Mouse (Mus musculus) Patski (cell line): Measurements from ENCODE around the gene Pgap1. TPM values are rescaled to one million over a fixed set of nuclear protein-coding genes. Genes with fewer than 3 reads are reported as not detected.

ENCODE experiments used
- ATAC-seq: fragments of 100-300 bp; one replicate; pipeline ENCODE4 v1.8.0; 2021
- CTCF ChIA-PET: fragments of 350-600 bp; sonication (Branson Sonifier 250); formaldehyde crosslinking; loops from one replicate; lab custom pipeline; 2022; ENCODE audit warnings: inconsistent platforms; lab: Charles Lee
- POLR2A ChIA-PET: fragments of 350-600 bp; sonication (Branson Sonifier 250); formaldehyde crosslinking; loops from one replicate; lab custom pipeline; 2022; ENCODE audit warnings: antibody characterized with exemption, inconsistent platforms; lab: Charles Lee
- DNase-seq: peaks from one replicate; pipeline ENCODE4 v3.0.0-alpha.2; 2011; ENCODE audit warnings: low read depth, low spot score
- H3K27me3 ChIP-seq: fragments of 371-371 bp; one replicate; pipeline ENCODE4 v1.5.1; 2021
- CTCF ChIP-seq: fragments of 100-300 bp; IDR thresholded peaks from one replicate; pipeline ENCODE4 v1.5.1; 2021
- in situ Hi-C: fragments of 300-500 bp; cut with MboI; formaldehyde crosslinking; loops from 3 replicates; pipeline ENCODE4 v1.11.1; 2018; ENCODE audit warnings: low pct_unique_long_range_greater_than_20kb, mixed read lengths
- polyA plus RNA-seq: library from polyadenylated mRNA; unstranded; gene quantifications from one replicate; pipeline ENCODE4 v1.2.3, GENCODE M21; 2021

Gene Pgap1
- polyA plus RNA-seq, 1 experiment from 2014 or later: 6.1 TPM

- ChIA-PET POLR2A (no interaction called here), CTCF (interaction anchor here (0.7 kb wide), 1 partner anchor 32 kb away, joined by 4 read pairs; no protein-coding TSS in a partner anchor)
- ATAC-seq (peak; percentile 80), DNase-seq (peak; percentile 37)
- in situ Hi-C loops: no loop called here
- TF ChIP-seq CTCF: no peak
- no peaks in the 10 kb centered on the region for H3K27me3 ChIP-seq
Observed at GRCm38 (mm10) chr1:54523717-54524116, 33.8 kb downstream of the Pgap1 start.

- ATAC-seq (no peak), DNase-seq (no peak)
- POLR2A ChIA-PET: no interaction called here
- in situ Hi-C loops: no loop called here
- no peaks in the 10 kb centered on the region for H3K27me3 ChIP-seq
- no peak for TF ChIP-seq CTCF
- CTCF ChIA-PET: no interaction called here
Observed at GRCm38 (mm10) chr1:54520062-54520577, 37.4 kb downstream of the Pgap1 start.

GRCm38 (mm10) chr1:54513836-54514235, 43.6 kb downstream of the Pgap1 start:
- ChIA-PET CTCF (no interaction called here), POLR2A (interaction anchor here (0.6 kb wide), 1 partner anchor 434 kb away, joined by 3 read pairs; no protein-coding TSS in a partner anchor)

GRCm38 (mm10) chr1:54498496-54498895, 59.0 kb downstream of the Pgap1 start:
- ATAC-seq (no peak), DNase-seq (no peak)
- in situ Hi-C loops: no loop called here
- no peak for TF ChIP-seq CTCF
- POLR2A ChIA-PET: no interaction called here
- H3K27me3 ChIP-seq: no peaks in the 10 kb centered on the region
- CTCF ChIA-PET: no interaction called here

More at GRCm38 (mm10) chr1:54513836-54514235, 43.6 kb downstream of the Pgap1 start:
- ATAC-seq: no peak
- TF ChIP-seq CTCF: peak; percentile 34
- no peak for DNase-seq
- in situ Hi-C loops: no loop called here
- no peaks in the 10 kb centered on the region for H3K27me3 ChIP-seq

- POLR2A ChIA-PET: no interaction called here
- DNase-seq (no peak), ATAC-seq (no peak)
- CTCF ChIA-PET: interaction anchor here (1.1 kb wide), 1 partner anchor 29 kb away, joined by 3 read pairs; no protein-coding TSS in a partner anchor
- TF ChIP-seq CTCF: no peak
- H3K27me3 ChIP-seq: no peaks in the 10 kb centered on the region
- in situ Hi-C loops: no loop called here
Observed at GRCm38 (mm10) chr1:54496254-54496653, 61.2 kb downstream of the Pgap1 start.

- in situ Hi-C loops: no loop called here
- CTCF ChIA-PET: no interaction called here
- no peaks in the 10 kb centered on the region for H3K27me3 ChIP-seq
- no peak for TF ChIP-seq CTCF
- ATAC-seq: no peak
- POLR2A ChIA-PET: no interaction called here
- no peak for DNase-seq
Observed at GRCm38 (mm10) chr1:54493496-54493895, 64.0 kb downstream of the Pgap1 start.

- ATAC-seq (no peak), DNase-seq (no peak)
- POLR2A ChIA-PET: no interaction called here
- CTCF ChIA-PET: no interaction called here
- TF ChIP-seq CTCF: peak; percentile 40
- in situ Hi-C loops: no loop called here
- H3K27me3 ChIP-seq: no peaks in the 10 kb centered on the region
Observed at GRCm38 (mm10) chr1:54492435-54492841, 65.0 kb downstream of the Pgap1 start.

- POLR2A ChIA-PET: no interaction called here
- no peak for DNase-seq
- ATAC-seq: no peak
- CTCF ChIA-PET: interaction anchor here (1.1 kb wide), 1 partner anchor 21 kb away, joined by 3 read pairs; no protein-coding TSS in a partner anchor
- no peak for TF ChIP-seq CTCF
- in situ Hi-C loops: no loop called here
- no peaks in the 10 kb centered on the region for H3K27me3 ChIP-seq
Observed at GRCm38 (mm10) chr1:54484744-54485420, 72.6 kb downstream of the Pgap1 start.

GRCm38 (mm10) chr1:54480491-54480890, 77.0 kb downstream of the Pgap1 start:
- in situ Hi-C loops: no loop called here

GRCm38 (mm10) chr1:54468662-54469061, 88.8 kb downstream of the Pgap1 start:
- ChIA-PET CTCF (no interaction called here), POLR2A (no interaction called here)
- DNase-seq (no peak), ATAC-seq (no peak)
- in situ Hi-C loops: no loop called here
- H3K27me3 ChIP-seq: no peaks in the 10 kb centered on the region
- no peak for TF ChIP-seq CTCF

More at GRCm38 (mm10) chr1:54480491-54480890, 77.0 kb downstream of the Pgap1 start:
- DNase-seq: no peak
- CTCF ChIA-PET: no interaction called here
- TF ChIP-seq CTCF: no peak
- no peaks in the 10 kb centered on the region for H3K27me3 ChIP-seq
- POLR2A ChIA-PET: no interaction called here
- ATAC-seq: no peak

GRCm38 (mm10) chr1:54467366-54467765, 90.1 kb downstream of the Pgap1 start:
- in situ Hi-C loops: no loop called here
- H3K27me3 ChIP-seq: no peaks in the 10 kb centered on the region
- no peak for ATAC-seq
- POLR2A ChIA-PET: no interaction called here
- TF ChIP-seq CTCF: no peak
- DNase-seq: no peak
- CTCF ChIA-PET: no interaction called here
